Mouse (Mus musculus) bone marrow macrophage, adult 2 months (primary cell): Measurements from ENCODE around the gene 9530053A07Rik.

ENCODE experiments used
- CTCF ChIP-seq: IDR thresholded peaks from 2 replicates; pipeline ENCODE4 v1.5.1; 2012; ENCODE audit warnings: low read depth, mild to moderate bottlenecking, low read length, moderate library complexity
- POLR2A ChIP-seq: IDR thresholded peaks from 2 replicates; pipeline ENCODE4 v1.6.1; 2012; ENCODE audit warnings: mild to moderate bottlenecking, low read depth, low read length, borderline replicate concordance

DNA sequence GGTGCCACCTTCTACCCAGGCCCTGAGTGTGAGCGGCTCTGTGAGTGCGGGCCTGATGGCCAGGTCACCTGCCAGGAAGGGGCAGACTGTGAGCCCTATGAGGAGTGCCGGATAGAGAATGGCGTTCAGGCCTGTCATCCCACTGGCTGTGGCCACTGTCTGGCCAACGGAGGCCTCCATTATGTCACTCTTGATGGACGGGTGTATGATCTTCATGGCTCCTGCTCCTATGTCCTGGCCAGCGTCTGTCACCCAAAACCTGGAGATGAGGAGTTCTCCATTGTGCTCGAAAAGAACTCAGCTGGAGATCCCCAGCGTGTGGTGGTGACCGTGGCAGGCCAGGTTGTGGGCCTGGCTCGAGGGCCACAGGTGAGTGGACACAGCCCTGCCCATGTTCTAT is 23.0 kb upstream of the 9530053A07Rik start:
- no peak for TF ChIP-seq CTCF
- no peak for TF ChIP-seq POLR2A
